Mouse (Mus musculus) MEL (cell line): ENCODE measurements around the gene Zfp488. TPM values are rescaled to one million over a fixed set of nuclear protein-coding genes. Genes with fewer than 3 reads are reported as not detected.

Experiments
- DNase-seq: peaks from one replicate; pipeline ENCODE4 v3.0.0; 2011; ENCODE audit warnings: low read depth, low spot score
- H3K27ac ChIP-seq: 2 replicates; pipeline ENCODE4 v1.5.1; 2012; ENCODE audit warnings: low read depth, mild to moderate bottlenecking, control low read depth, low read length, moderate library complexity; ENCODE audit not compliant: control insufficient read depth
- H3K27me3 ChIP-seq, 2 experiments: fragments of 150-350 bp in 1 of 2; sonication (generic) in 1 of 2; 2 replicates each; pipeline ENCODE4 v1.6.1; 2012; ENCODE audit warnings: low read length in 2 of 2, mild to moderate bottlenecking in 2 of 2, improper control_type of control experiment in 1 of 2, moderate library complexity in 1 of 2; ENCODE audit not compliant: insufficient read depth in 2 of 2, control insufficient read depth in 1 of 2
- H3K36me3 ChIP-seq, 2 experiments: 2 replicates each; pipeline ENCODE4 v1.6.1; 2012 to 2014; ENCODE audit warnings: low read length in 2 of 2, improper control_type of control experiment in 1 of 2, inconsistent platforms in 1 of 2, mild to moderate bottlenecking in 1 of 2; ENCODE audit not compliant: insufficient read depth in 2 of 2, control insufficient read depth in 1 of 2
- H3K4me1 ChIP-seq, 2 experiments: fragments of 150-350 bp in 1 of 2; sonication (generic) in 1 of 2; 2 replicates each; pipeline ENCODE4 v1.6.1; 2012; ENCODE audit warnings: low read length in 2 of 2, improper control_type of control experiment in 1 of 2, mild to moderate bottlenecking in 1 of 2; ENCODE audit not compliant: insufficient read depth in 2 of 2, control insufficient read depth in 1 of 2
- H3K4me3 ChIP-seq, 2 experiments: fragments of 150-350 bp in 1 of 2; sonication (generic) in 1 of 2; 2 replicates each; pipeline ENCODE4 v1.5.1; 2012; ENCODE audit warnings: low read depth in 2 of 2, low read length in 2 of 2, mild to moderate bottlenecking in 2 of 2, moderate library complexity in 2 of 2, control low read depth in 1 of 2, improper control_type of control experiment in 1 of 2; ENCODE audit not compliant: control insufficient read depth in 1 of 2, insufficient read depth in 1 of 2
- H3K79me2 ChIP-seq: 2 replicates; pipeline ENCODE4 v1.6.1; 2012; ENCODE audit warnings: mild to moderate bottlenecking, low read length, moderate library complexity; ENCODE audit not compliant: control insufficient read depth, poor library complexity, insufficient read depth
- H3K9ac ChIP-seq: 2 replicates; pipeline ENCODE4 v1.6.1; 2012; ENCODE audit warnings: low read depth, mild to moderate bottlenecking, control low read depth, low read length, moderate library complexity; ENCODE audit not compliant: control insufficient read depth, poor library complexity, severe bottlenecking
- H3K9me3 ChIP-seq: fragments of 150-350 bp; sonication (generic); replicated peaks from 2 replicates; pipeline ENCODE4 v1.6.1; 2012; ENCODE audit warnings: mild to moderate bottlenecking, low read length, improper control_type of control experiment, moderate library complexity; ENCODE audit not compliant: insufficient read depth
- CHD1 ChIP-seq: IDR thresholded peaks from 2 replicates; pipeline ENCODE4 v1.6.1; 2012; ENCODE audit warnings: low read depth, mild to moderate bottlenecking, inconsistent platforms, low read length, improper control_type of control experiment
- CTCF ChIP-seq, 3 experiments: IDR thresholded peaks in 2 of 3; conservative IDR thresholded peaks in 1 of 3; 2 replicates each; pipeline ENCODE4 v1.5.1; 2011 to 2012; ENCODE audit warnings: low read length in 3 of 3, low read depth in 2 of 3, mild to moderate bottlenecking in 2 of 3, improper control_type of control experiment in 1 of 3, inconsistent platforms in 1 of 3, mixed read lengths in 1 of 3, moderate library complexity in 1 of 3; ENCODE audit not compliant: control insufficient read depth in 1 of 3, insufficient read depth in 1 of 3, poor library complexity in 1 of 3, severe bottlenecking in 1 of 3
- ETS1 ChIP-seq: IDR thresholded peaks from 2 replicates; pipeline ENCODE4 v1.6.1; 2012; ENCODE audit warnings: low read depth, mild to moderate bottlenecking, inconsistent platforms, low read length, improper control_type of control experiment, moderate library complexity
- MEF2A ChIP-seq: IDR thresholded peaks from 2 replicates; pipeline ENCODE4 v1.6.1; 2014; ENCODE audit warnings: low read depth, mild to moderate bottlenecking, inconsistent platforms, low read length, improper control_type of control experiment; ENCODE audit not compliant: poor library complexity, insufficient replicate concordance, severe bottlenecking; ENCODE audit errors: extremely low read depth
- NELFE ChIP-seq: IDR thresholded peaks from 2 replicates; pipeline ENCODE4 v1.6.1; 2011; ENCODE audit warnings: low read depth, low read length, improper control_type of control experiment
- RAD21 ChIP-seq: IDR thresholded peaks from 2 replicates; pipeline ENCODE4 v1.6.1; 2011; ENCODE audit warnings: mild to moderate bottlenecking, low read depth, low read length, improper control_type of control experiment
- SIN3A ChIP-seq: IDR thresholded peaks from 2 replicates; pipeline ENCODE4 v1.6.1; 2012; ENCODE audit warnings: low read length, improper control_type of control experiment, inconsistent platforms
- USF2 ChIP-seq, 2 experiments: IDR thresholded peaks; 2 replicates each; pipeline ENCODE4 v1.6.1; 2011 to 2012; ENCODE audit warnings: improper control_type of control experiment in 2 of 2, low read length in 2 of 2, borderline replicate concordance in 1 of 2, inconsistent platforms in 1 of 2, low read depth in 1 of 2, mild to moderate bottlenecking in 1 of 2; ENCODE audit not compliant: insufficient read depth in 1 of 2
- polyA plus RNA-seq, 2 experiments: library from polyadenylated mRNA; stranded (reverse) in 1 of 2; unstranded in 1 of 2; fragments of >175 nt in 1 of 2; fragments of >200 nt in 1 of 2; gene quantifications; 2 replicates each; pipeline versions ENCODE4 v1.2.1 to v1.2.4; 2012; ENCODE audit warnings: low replicate concordance in 2 of 2, low read depth in 1 of 2; ENCODE audit not compliant: insufficient read length in 2 of 2, insufficient read depth in 1 of 2, missing spikeins in 1 of 2
- total RNA-seq: library from RNA; depleted of rRNA; stranded (reverse); fragments of 300-350 nt; gene quantifications from 2 replicates; pipeline ENCODE4 v1.2.3, GENCODE M21; 2012

Zfp488 gene
- total and polyA plus RNA-seq, 3 experiments, result not detected

DNA sequence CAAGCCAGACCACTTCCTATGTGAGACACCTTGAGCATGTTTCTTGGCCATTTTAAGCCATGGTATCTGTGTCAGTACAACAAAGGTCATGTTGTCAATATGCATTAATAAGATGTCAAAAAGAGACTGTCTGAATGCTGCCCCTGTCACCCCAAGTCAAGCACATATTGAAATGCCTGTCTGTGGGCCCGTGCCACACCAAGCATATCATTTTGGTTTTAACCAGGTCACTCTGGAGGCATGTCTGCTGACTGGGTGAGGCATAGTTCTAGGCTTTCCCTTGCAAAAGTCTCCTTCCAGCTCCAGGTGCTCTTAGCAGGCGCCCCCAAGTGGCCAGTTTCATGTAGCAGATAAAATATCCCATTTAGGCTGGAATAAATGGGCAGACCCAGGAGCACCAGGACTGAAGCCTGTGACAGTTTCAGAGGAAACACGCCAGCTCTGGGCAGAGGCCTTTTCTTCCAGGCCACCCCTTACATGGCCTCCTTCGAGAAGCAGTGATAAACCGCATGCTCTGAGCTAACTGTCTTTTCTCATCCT, 44.7 kb downstream of the Zfp488 start:
- Histone ChIP-seq H3K27me3 (no peaks in the 10 kb centered on the region), H3K79me2 (no peaks in the 10 kb centered on the region), H3K9me3 (no peaks in the 10 kb centered on the region), H3K4me1 (no peaks in the 10 kb centered on the region), H3K4me3 (no peak overlapping the region), H3K36me3 (no peaks in the 10 kb centered on the region), H3K9ac (no peak overlapping the region), H3K27ac (no peak overlapping the region)
- TF ChIP-seq RAD21, result no peak
- no peak for TF ChIP-seq SIN3A
- no peak for TF ChIP-seq USF2 (IDR thresholded peaks at IDR 0.05; ENCODE audit: borderline replicate concordance in 1 of 2, insufficient read depth in 1 of 2, low read depth in 1 of 2, low read length in 2 of 2)
- TF ChIP-seq ETS1, result no peak
- TF ChIP-seq NELFE, result no peak
- no peak for DNase-seq

GRCm38 (mm10) chr14:33932935-33933703, 45.4 kb downstream of the Zfp488 start:
- TF ChIP-seq CTCF (IDR thresholded peaks at IDR 0.05 in 2 of 3, conservative IDR thresholded peaks at IDR 0.05 in 1 of 3; ENCODE audit: control insufficient read depth in 1 of 3, insufficient read depth in 1 of 3, low read depth in 2 of 3, low read length in 3 of 3, poor library complexity in 1 of 3, severe bottlenecking in 1 of 3) (peak in 1 of 3 experiments; percentile 33; a peak in 3 of 6 replicates), ETS1 (no peak), MEF2A (no peak)
- Histone ChIP-seq H3K27ac (no peak overlapping the region), H3K9ac (no peak overlapping the region), H3K36me3 (no peaks in the 10 kb centered on the region), H3K9me3 (no peaks in the 10 kb centered on the region), H3K27me3 (no peaks in the 10 kb centered on the region), H3K4me3 (no peak overlapping the region), H3K79me2 (no peaks in the 10 kb centered on the region), H3K4me1 (no peaks in the 10 kb centered on the region)
- DNase-seq, result no peak

DNA sequence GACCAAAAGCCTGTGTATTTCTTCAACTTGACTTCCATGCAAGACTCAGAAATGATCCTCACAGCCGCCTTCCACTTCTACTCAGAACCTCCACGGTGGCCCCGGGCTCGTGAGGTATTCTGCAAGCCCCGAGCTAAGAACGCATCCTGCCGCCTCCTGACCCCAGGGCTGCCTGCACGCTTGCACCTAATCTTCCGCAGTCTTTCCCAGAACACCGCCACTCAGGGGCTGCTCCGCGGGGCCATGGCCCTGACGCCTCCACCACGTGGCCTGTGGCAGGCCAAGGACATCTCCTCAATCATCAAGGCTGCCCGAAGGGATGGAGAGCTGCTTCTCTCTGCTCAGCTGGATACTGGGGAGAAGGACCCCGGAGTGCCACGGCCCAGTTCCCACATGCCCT, 46.7 kb downstream of the Zfp488 start:
- no peaks in the 10 kb centered on the region for H3K9me3 ChIP-seq
- no peak overlapping the region for H3K4me3 ChIP-seq
- no peaks in the 10 kb centered on the region for H3K4me1 ChIP-seq
- TF ChIP-seq CHD1, result no peak
- no peaks in the 10 kb centered on the region for H3K36me3 ChIP-seq
- H3K9ac ChIP-seq, result no peak overlapping the region
- no peak overlapping the region for H3K27ac ChIP-seq
- no peaks in the 10 kb centered on the region for H3K79me2 ChIP-seq
- no peak for DNase-seq
- H3K27me3 ChIP-seq, result no peaks in the 10 kb centered on the region
